Comparison of ENCODE assay signal across 8 mouse cellular contexts in genomic region chr2:103564427-103565023, GRCm38 (mm10). TPM values are rescaled to one million over a fixed set of nuclear protein-coding genes. Genes with fewer than 3 reads are reported as not detected.
DNase-seq lines count a peak whose midpoint lies in the region; ATAC-seq and TF ChIP-seq lines count a peak whose summit lies in the region.

No protein-coding gene starts in this region.

- H3K4me3 ChIP-seq in lung, embryonic 14.5 days (ENCODE audit: low read depth, low read length) = no peak overlapping the region
- peak overlapping the region; percentile 77 for H3K4me3 ChIP-seq in embryonic facial prominence, embryonic 12.5 days
- peak overlapping the region; percentile 82 for H3K4me3 ChIP-seq in limb, embryonic 12.5 days (replicated peaks)

- intact Hi-C loops in left cerebral cortex, postnatal 36 days (cut with DNase I) = loop anchor here (5.0 to 10.0 kb wide), 2 partner anchors 48 to 440 kb away; no protein-coding TSS in a partner anchor

- no peak overlapping the region for H3K27ac ChIP-seq in lung, embryonic 14.5 days (ENCODE audit: low read depth)
- no peak overlapping the region for H3K27ac ChIP-seq in embryonic facial prominence, embryonic 12.5 days
- no peak overlapping the region for H3K27ac ChIP-seq in limb, embryonic 12.5 days

- peaks cover 18% of the 10 kb centered on the region for H3K4me1 ChIP-seq in lung, embryonic 14.5 days (ENCODE audit: insufficient read depth)
- peaks cover 27% of the 10 kb centered on the region for H3K4me1 ChIP-seq in embryonic facial prominence, embryonic 12.5 days
- peaks cover 34% of the 10 kb centered on the region for H3K4me1 ChIP-seq in limb, embryonic 12.5 days (replicated peaks)

- H3K4me2 ChIP-seq in lung, embryonic 14.5 days = peak overlapping the region; percentile 97
- H3K4me2 ChIP-seq in embryonic facial prominence, embryonic 12.5 days (replicated peaks) = peak overlapping the region; percentile 88
- peak overlapping the region; percentile 94 for H3K4me2 ChIP-seq in limb, embryonic 12.5 days

- WGBS in lung, embryonic 14.5 days = 13% methylated on average over 8 of the region's 8 CpGs
- 15% methylated on average over 8 of the region's 8 CpGs for WGBS in embryonic facial prominence, embryonic 12.5 days
- 13% methylated on average over 8 of the region's 8 CpGs for WGBS in limb, embryonic 12.5 days

- DNase-seq in lung, embryonic 14.5 days = peak; percentile 66
- DNase-seq in lung, postnatal 4 days = no peak
- DNase-seq in splenic B cell, adult 2 months (ENCODE audit: low read depth, low spot score) = peak; percentile 59
- DNase-seq in left cerebral cortex, postnatal 36 days (ENCODE audit: low spot score in 2 of 2) = no peak
- DNase-seq in kidney, adult 8-10 months = no peak

- no peaks in the 10 kb centered on the region for H3K36me3 ChIP-seq in lung, embryonic 14.5 days (ENCODE audit: insufficient read depth)
- no peaks in the 10 kb centered on the region for H3K36me3 ChIP-seq in embryonic facial prominence, embryonic 12.5 days
- no peaks in the 10 kb centered on the region for H3K36me3 ChIP-seq in limb, embryonic 12.5 days
- H3K36me3 ChIP-seq in splenic B cell, adult 2 months (ENCODE audit: control insufficient read depth, insufficient read depth, low read length, poor library complexity, severe bottlenecking) = no peaks in the 10 kb centered on the region

- no peak overlapping the region for H3K9ac ChIP-seq in lung, embryonic 14.5 days
- no peak overlapping the region for H3K9ac ChIP-seq in embryonic facial prominence, embryonic 12.5 days
- no peak overlapping the region for H3K9ac ChIP-seq in limb, embryonic 12.5 days (replicated peaks)

- ATAC-seq in lung, embryonic 14.5 days (ENCODE audit: insufficient read depth) = no peak
- no peak for ATAC-seq in embryonic facial prominence, embryonic 12.5 days (ENCODE audit: insufficient number of reproducible peaks, insufficient read depth, low FRiP score, low TSS enrichment)
- ATAC-seq in limb, embryonic 12.5 days (ENCODE audit: insufficient number of reproducible peaks, insufficient read depth, low FRiP score, low TSS enrichment, low read depth) = no peak
- no peak for ATAC-seq in cerebellum, adult (ENCODE audit: insufficient number of reproducible peaks, low FRiP score, low TSS enrichment)

- no peaks in the 10 kb centered on the region for H3K9me3 ChIP-seq in lung, embryonic 14.5 days (ENCODE audit: low read depth, low read length)
- no peaks in the 10 kb centered on the region for H3K9me3 ChIP-seq in embryonic facial prominence, embryonic 12.5 days
- no peaks in the 10 kb centered on the region for H3K9me3 ChIP-seq in limb, embryonic 12.5 days

- peak; percentile 81 for TF ChIP-seq CTCF in lung, embryonic 14.5 days (IDR thresholded peaks at IDR 0.05; ENCODE audit: low read depth)

- H3K27me3 ChIP-seq in lung, embryonic 14.5 days (ENCODE audit: insufficient read depth, low read length) = no peaks in the 10 kb centered on the region
- peaks cover 6% of the 10 kb centered on the region; the same call in 1 of the 2 replicates for H3K27me3 ChIP-seq in embryonic facial prominence, embryonic 12.5 days
- peaks cover 13% of the 10 kb centered on the region for H3K27me3 ChIP-seq in limb, embryonic 12.5 days
- no peaks in the 10 kb centered on the region for H3K27me3 ChIP-seq in splenic B cell, adult 2 months (ENCODE audit: control insufficient read depth, insufficient read depth, low read length, poor library complexity, severe bottlenecking)

RNA-seq across cellular contexts. Expression of gene Abtb2, which starts 1.6 kb away (rescaled TPM):
- 6.5 and 8.0 TPM in 2 replicates for polyA plus RNA-seq in lung, embryonic 14.5 days (2014; fragmentation: Nextera tagmentation; extraction: Ambion mirVana)
- polyA plus RNA-seq in embryonic facial prominence, embryonic 12.5 days (2016; fragmentation: Nextera tagmentation; extraction: Ambion mirVana) = 21.2 and 22.7 TPM in 2 replicates
- polyA plus RNA-seq in limb, embryonic 12.5 days (2016; fragmentation: Nextera tagmentation; extraction: Ambion mirVana) = 19.6 and 21.5 TPM in 2 replicates
- 10 to 100 TPM in 1 of 2 experiments, 1 to 10 TPM in 1; 9.0 to 11.0 TPM for total RNA-seq in left cerebral cortex, postnatal 36 days (2021)

Comparison
In these comparisons a context has a peak if more than half of its experiments do, and no peak if none do; other contexts are left out.
1. DNase-seq: peak in lung, embryonic 14.5 days (single experiment) and splenic B cell, adult 2 months (single experiment); none in lung, postnatal 4 days (0 of 2), left cerebral cortex, postnatal 36 days (0 of 2) and kidney, adult 8-10 months (0 of 2).
2. Peak in every context shown above with its lines, with median percentiles within 50 percentile points of each other: H3K4me2 ChIP-seq.